Mouse (Mus musculus) ES-Bruce4 (cell line): ENCODE data around the gene Pip4k2a. TPM values are rescaled to one million over a fixed set of nuclear protein-coding genes. Genes with fewer than 3 reads are reported as not detected.

Experiments used
- H3K27ac ChIP-seq: 2 replicates; pipeline ENCODE4 v1.5.1; 2012; ENCODE audit warnings: low read length, inconsistent platforms; ENCODE audit not compliant: insufficient read depth
- H3K27me3 ChIP-seq: 2 replicates; pipeline ENCODE4 v1.6.1; 2012; ENCODE audit warnings: mild to moderate bottlenecking, low read length, inconsistent platforms; ENCODE audit not compliant: control insufficient read depth, poor library complexity, insufficient read depth, severe bottlenecking
- H3K36me3 ChIP-seq: 2 replicates; pipeline ENCODE4 v1.6.1; 2012; ENCODE audit warnings: inconsistent platforms, mild to moderate bottlenecking, low read length, moderate library complexity; ENCODE audit not compliant: control insufficient read depth, poor library complexity, insufficient read depth, severe bottlenecking
- H3K4me1 ChIP-seq: one replicate; pipeline ENCODE4 v1.8.1; 2011; ENCODE audit warnings: low read length; ENCODE audit not compliant: control insufficient read depth, insufficient read depth
- H3K4me3 ChIP-seq: 2 replicates; pipeline ENCODE4 v1.5.1; 2011; ENCODE audit warnings: low read depth, mild to moderate bottlenecking, low read length
- H3K9ac ChIP-seq: 2 replicates; pipeline ENCODE4 v1.6.1; 2012; ENCODE audit warnings: low read depth, mild to moderate bottlenecking, inconsistent platforms; ENCODE audit not compliant: poor library complexity, severe bottlenecking
- H3K9me3 ChIP-seq: replicated peaks from 2 replicates; pipeline ENCODE4 v1.6.1; 2012; ENCODE audit warnings: mild to moderate bottlenecking, low read length, inconsistent platforms; ENCODE audit not compliant: control insufficient read depth, poor library complexity, insufficient read depth, severe bottlenecking
- CTCF ChIP-seq: IDR thresholded peaks from one replicate; pipeline ENCODE4 v1.8.1; 2011; ENCODE audit warnings: low read depth, low read length
- EP300 ChIP-seq: IDR thresholded peaks from 2 replicates; pipeline ENCODE4 v1.6.1; 2011; ENCODE audit warnings: low read depth, low read length; ENCODE audit not compliant: insufficient read depth
- POLR2A ChIP-seq: IDR thresholded peaks from one replicate; pipeline ENCODE4 v1.8.1; 2011; ENCODE audit warnings: low read length; ENCODE audit not compliant: insufficient read depth
- polyA plus RNA-seq: library from polyadenylated mRNA; stranded (reverse); fragments of >200 nt; gene quantifications from 2 replicates; pipeline ENCODE4 v1.2.4, GENCODE M21; 2011; ENCODE audit warnings: low read depth; ENCODE audit not compliant: missing spikeins, insufficient read depth, insufficient read length

Pip4k2a gene
- polyA plus RNA-seq, 1 experiment = 9.6 TPM

DNA sequence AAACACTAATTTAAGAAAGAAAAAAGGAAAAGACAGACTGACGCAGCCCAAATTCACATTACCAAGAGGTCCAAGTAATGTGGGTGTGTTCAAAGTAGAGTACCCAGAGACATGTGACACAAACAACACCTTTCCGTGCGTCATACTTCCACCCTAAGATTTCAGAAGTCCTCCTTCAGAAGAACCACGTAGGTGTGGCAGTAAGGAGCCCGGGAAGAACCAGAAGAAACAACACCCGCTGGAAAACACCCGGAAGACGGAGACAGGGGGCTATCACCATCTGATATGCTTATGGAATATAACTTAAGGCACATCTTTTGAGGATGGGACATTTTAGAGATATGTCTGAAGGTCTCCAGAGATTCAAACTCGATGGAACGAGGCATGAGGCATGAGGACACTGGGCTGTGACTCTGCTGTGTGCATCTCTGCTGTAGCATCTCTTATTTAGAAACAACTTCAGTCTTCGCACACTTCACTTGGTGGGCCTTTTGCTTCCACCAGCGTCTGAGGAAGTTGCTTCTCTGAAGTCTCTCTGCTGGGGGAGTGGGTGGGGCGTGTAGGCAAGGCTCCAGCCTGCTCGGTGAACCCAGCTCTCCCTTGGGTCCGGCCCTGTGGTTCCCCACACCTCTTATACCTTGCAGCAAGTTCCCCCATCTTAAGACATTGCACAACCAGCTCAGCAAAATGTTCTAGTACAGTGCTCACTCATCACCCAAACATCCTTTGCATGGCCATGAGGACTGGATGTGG is 13.7 kb downstream of the Pip4k2a start:
- no peaks in the 10 kb centered on the region for H3K9me3 ChIP-seq
- no peaks in the 10 kb centered on the region for H3K36me3 ChIP-seq
- H3K9ac ChIP-seq = no peak overlapping the region
- H3K27me3 ChIP-seq = no peaks in the 10 kb centered on the region
- TF ChIP-seq EP300 (no peak), CTCF (no peak), POLR2A (no peak)
- no peak overlapping the region for H3K4me3 ChIP-seq
- no peaks in the 10 kb centered on the region for H3K4me1 ChIP-seq
- H3K27ac ChIP-seq = no peak overlapping the region

DNA sequence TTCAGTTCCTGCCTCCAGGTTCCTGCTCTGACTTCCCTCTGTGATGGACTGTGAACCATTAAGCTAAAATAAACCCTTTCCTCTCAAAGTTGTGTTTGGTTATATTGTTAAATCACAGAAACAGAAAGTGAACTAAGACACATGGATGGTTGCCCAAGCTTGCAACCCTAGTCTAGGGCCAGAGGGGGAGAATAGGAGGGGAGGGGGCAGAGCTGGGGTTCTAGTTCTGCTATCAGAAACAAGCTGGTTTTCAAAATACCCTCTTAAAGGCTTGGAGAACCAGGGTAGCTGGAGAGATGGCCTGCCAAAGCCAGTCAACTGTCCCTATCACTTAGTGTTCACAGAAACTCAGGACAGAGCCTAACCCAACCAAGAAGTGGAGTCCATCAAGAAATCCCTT is 14.4 kb downstream of the Pip4k2a start:
- Histone ChIP-seq H3K9me3 (no peaks in the 10 kb centered on the region), H3K4me1 (no peaks in the 10 kb centered on the region), H3K27me3 (no peaks in the 10 kb centered on the region), H3K36me3 (no peaks in the 10 kb centered on the region), H3K4me3 (no peak overlapping the region), H3K27ac (no peak overlapping the region), H3K9ac (no peak overlapping the region)
- TF ChIP-seq POLR2A (no peak), CTCF (no peak), EP300 (no peak)

DNA sequence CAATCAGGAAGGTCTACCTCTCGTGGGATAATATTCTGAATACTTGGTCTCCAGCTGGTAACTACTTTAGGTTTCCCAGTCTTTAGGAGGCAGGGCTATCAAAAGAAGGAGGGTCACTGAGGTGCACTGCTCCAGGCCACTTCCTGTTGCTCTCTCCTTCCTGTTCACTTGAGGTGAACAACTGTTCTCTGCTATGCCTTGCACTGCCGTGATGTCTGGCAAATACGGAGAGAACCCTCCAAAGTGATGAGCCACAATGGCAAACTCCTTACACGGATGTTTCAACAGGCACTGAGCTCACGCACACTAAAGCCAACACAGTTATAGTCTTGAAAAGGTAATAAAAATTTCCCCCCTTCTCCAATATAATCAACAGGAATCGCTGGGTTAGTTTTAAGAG is 15.3 kb downstream of the Pip4k2a start:
- no peaks in the 10 kb centered on the region for H3K9me3 ChIP-seq
- no peak overlapping the region for H3K9ac ChIP-seq
- H3K27me3 ChIP-seq = no peaks in the 10 kb centered on the region
- no peak overlapping the region for H3K4me3 ChIP-seq
- H3K4me1 ChIP-seq = no peaks in the 10 kb centered on the region
- H3K36me3 ChIP-seq = no peaks in the 10 kb centered on the region
- H3K27ac ChIP-seq = no peak overlapping the region
- TF ChIP-seq EP300 = no peak
- TF ChIP-seq POLR2A = no peak
- no peak for TF ChIP-seq CTCF

DNA sequence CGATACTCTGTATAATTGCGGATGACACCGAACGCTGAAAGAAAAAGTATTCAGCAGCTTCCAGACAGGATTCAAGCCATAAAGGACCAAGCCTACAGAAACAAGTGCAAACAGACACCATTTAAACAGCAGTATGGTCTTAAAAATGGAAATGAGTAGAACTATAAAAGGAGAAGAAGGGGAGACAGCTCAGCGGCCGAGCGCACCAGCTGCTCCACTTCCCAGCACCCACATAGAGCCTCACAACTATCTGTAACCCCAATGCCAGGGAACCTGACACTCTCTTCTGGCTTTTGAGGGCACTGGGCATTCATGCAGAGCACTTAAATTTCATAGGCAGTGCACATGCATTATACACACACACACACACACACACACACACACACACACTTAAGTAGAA is 18.3 kb downstream of the Pip4k2a start:
- no peak overlapping the region for H3K27ac ChIP-seq
- no peak for TF ChIP-seq POLR2A
- no peak for TF ChIP-seq CTCF
- TF ChIP-seq EP300 = no peak
- no peaks in the 10 kb centered on the region for H3K27me3 ChIP-seq
- H3K9me3 ChIP-seq = no peaks in the 10 kb centered on the region
- H3K4me3 ChIP-seq = no peak overlapping the region
- H3K9ac ChIP-seq = no peak overlapping the region
- no peaks in the 10 kb centered on the region for H3K36me3 ChIP-seq
- peaks cover 1% of the 10 kb centered on the region for H3K4me1 ChIP-seq

DNA sequence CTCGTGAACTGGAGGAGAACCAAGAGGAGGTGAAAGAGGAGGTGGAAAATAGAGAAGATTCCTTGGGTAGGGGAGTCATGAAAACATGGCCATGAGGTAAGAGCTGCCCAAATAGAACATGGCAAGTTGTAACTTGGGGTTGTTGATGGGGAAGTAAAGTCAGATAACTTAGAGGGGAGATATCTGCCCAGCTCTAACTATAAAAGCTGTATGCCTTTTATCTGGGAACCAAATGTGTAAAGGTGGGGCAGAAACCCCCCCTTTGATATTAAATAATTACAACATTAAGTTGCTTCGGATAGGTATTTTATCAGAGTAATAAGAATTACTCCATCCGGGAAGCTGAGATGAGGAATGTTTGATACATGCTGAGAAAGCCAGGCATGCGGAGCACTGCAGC is 18.9 kb downstream of the Pip4k2a start:
- no peaks in the 10 kb centered on the region for H3K36me3 ChIP-seq
- peaks cover 1% of the 10 kb centered on the region for H3K4me1 ChIP-seq
- H3K9ac ChIP-seq = no peak overlapping the region
- no peak overlapping the region for H3K27ac ChIP-seq
- TF ChIP-seq CTCF (no peak), POLR2A (no peak), EP300 (no peak)
- no peaks in the 10 kb centered on the region for H3K27me3 ChIP-seq
- no peak overlapping the region for H3K4me3 ChIP-seq
- no peaks in the 10 kb centered on the region for H3K9me3 ChIP-seq

- Histone ChIP-seq H3K9ac (no peak overlapping the region), H3K27ac (no peak overlapping the region), H3K4me1 (peaks cover 1% of the 10 kb centered on the region), H3K27me3 (no peaks in the 10 kb centered on the region), H3K9me3 (no peaks in the 10 kb centered on the region), H3K36me3 (no peaks in the 10 kb centered on the region), H3K4me3 (no peak overlapping the region)
- no peak for TF ChIP-seq EP300
- TF ChIP-seq POLR2A = no peak
- no peak for TF ChIP-seq CTCF
Observed at GRCm38 (mm10) chr2:18977201-18977805, 20.6 kb downstream of the Pip4k2a start.
